Mouse (Mus musculus) heart, postnatal 25 days (tissue): Measurements from ENCODE around the gene Arl16. TPM values are rescaled to one million over a fixed set of nuclear protein-coding genes. Genes with fewer than 3 reads are reported as not detected.
A peak's percentile ranks its signal among the peaks of the same experiment; 100 is the strongest.
"Not testable (repeated sequence)": the region's sequence is repeated elsewhere in the genome, so short reads cannot be mapped to it uniquely, and the experiment has no call there.

Source experiments
- DNase-seq: peaks from one replicate; pipeline ENCODE4 v3.0.0; 2022; ENCODE audit warnings: low spot score
- intact Hi-C: fragments of 180-260 bp; cut with DNase I; formaldehyde crosslinking; loops from one replicate; pipeline ENCODE4 v1.15.1; 2025
- total RNA-seq, 2 experiments: library from RNA; stranded (reverse); gene quantifications; 2 replicates each; pipeline ENCODE4 v1.2.3; 2021

Gene Arl16
- total RNA-seq, result 10 to 100 TPM; 10.5 to 10.6 TPM

GRCm38 (mm10) chr11:120467051-120467735, at the start of gene Arl16:
Gene Arl16, minus strand, starts transcription at chr11:120467607.
- intact Hi-C loops, result no loop called here
- DNase-seq, result peak; percentile 89

GRCm38 (mm10) chr11:120517147-120517546, 49.7 kb upstream of the Arl16 start:
- intact Hi-C loops, result loop anchor here (2.0 to 10.0 kb wide), 2 partner anchors 60 to 198 kb away; partner anchors contain the start of genes Cenpx and Lrrc45
- DNase-seq, result no peak

- peak; percentile 71 for DNase-seq
- intact Hi-C loops, result loop anchor here (2.0 to 10.0 kb wide), 3 partner anchors 61 to 199 kb away; partner anchors contain the start of genes Cenpx and Lrrc45
Measured at GRCm38 (mm10) chr11:120515611-120516010, 48.2 kb upstream of the Arl16 start.

GRCm38 (mm10) chr11:120514262-120514661, 46.9 kb upstream of the Arl16 start:
- intact Hi-C loops, result loop anchor here (2.0 to 10.0 kb wide), 2 partner anchors 99 to 201 kb away; partner anchors contain the start of genes Cenpx and Lrrc45
- not testable (repeated sequence) for DNase-seq

- no peak for DNase-seq
- intact Hi-C loops, result loop anchor here (10.0 kb wide), 1 partner anchor 202 kb away; the partner anchor contains the start of genes Cenpx and Lrrc45
Measured at GRCm38 (mm10) chr11:120512790-120513453, 45.5 kb upstream of the Arl16 start.

- no peak for DNase-seq
Measured at GRCm38 (mm10) chr11:120510375-120511030, 43.1 kb upstream of the Arl16 start.

GRCm38 (mm10) chr11:120509940-120510339, 42.5 kb upstream of the Arl16 start:
- intact Hi-C loops, result loop anchor here (2.0 to 10.0 kb wide), 2 partner anchors 21 to 205 kb away; partner anchors contain the start of genes Cenpx and Lrrc45
- DNase-seq, result no peak

More at GRCm38 (mm10) chr11:120510375-120511030, 43.1 kb upstream of the Arl16 start:
- intact Hi-C loops, result loop anchor here (10.0 kb wide), 1 partner anchor 204 kb away; the partner anchor contains the start of genes Cenpx and Lrrc45

GRCm38 (mm10) chr11:120508290-120508870, 41.0 kb upstream of the Arl16 start:
- DNase-seq, result no peak
- intact Hi-C loops, result loop anchor here (2.0 kb wide), 1 partner anchor 20 kb away; no protein-coding TSS in a partner anchor

GRCm38 (mm10) chr11:120507611-120508289, 40.3 kb upstream of the Arl16 start:
- no peak for DNase-seq
- intact Hi-C loops, result loop anchor here (2.0 kb wide), 1 partner anchor 19 kb away; no protein-coding TSS in a partner anchor

- no peak for DNase-seq
- intact Hi-C loops, result no loop called here
Measured at GRCm38 (mm10) chr11:120506899-120507298, 39.5 kb upstream of the Arl16 start.

GRCm38 (mm10) chr11:120505661-120506060, 38.3 kb upstream of the Arl16 start:
- DNase-seq, result no peak
- intact Hi-C loops, result no loop called here

- intact Hi-C loops, result no loop called here
- no peak for DNase-seq
Measured at GRCm38 (mm10) chr11:120501701-120502100, 34.3 kb upstream of the Arl16 start.

GRCm38 (mm10) chr11:120501018-120501417, 33.6 kb upstream of the Arl16 start:
- intact Hi-C loops, result no loop called here
- DNase-seq, result no peak

- intact Hi-C loops, result no loop called here
- DNase-seq, result no peak
Measured at GRCm38 (mm10) chr11:120500357-120500756, 33.0 kb upstream of the Arl16 start.

GRCm38 (mm10) chr11:120499894-120500293, 32.5 kb upstream of the Arl16 start:
- intact Hi-C loops, result no loop called here

GRCm38 (mm10) chr11:120498891-120499290, 31.5 kb upstream of the Arl16 start:
- no peak for DNase-seq
- intact Hi-C loops, result no loop called here

More at GRCm38 (mm10) chr11:120499894-120500293, 32.5 kb upstream of the Arl16 start:
- no peak for DNase-seq

GRCm38 (mm10) chr11:120498226-120498625, 30.8 kb upstream of the Arl16 start:
- no peak for DNase-seq
- intact Hi-C loops, result no loop called here

GRCm38 (mm10) chr11:120497436-120497835, 30.0 kb upstream of the Arl16 start:
- intact Hi-C loops, result no loop called here

GRCm38 (mm10) chr11:120493911-120494310, 26.5 kb upstream of the Arl16 start:
- DNase-seq, result no peak
- intact Hi-C loops, result no loop called here

More at GRCm38 (mm10) chr11:120497436-120497835, 30.0 kb upstream of the Arl16 start:
- DNase-seq, result no peak
